Mouse (Mus musculus): ENCODE measurements at regions not wholly inside any gene's neighbourhood (a gene's known extent, or its start where the extent isn't known, plus 50 kb on each side); places are given as distances from the start of the nearest gene placed in this dataset.

DNA sequence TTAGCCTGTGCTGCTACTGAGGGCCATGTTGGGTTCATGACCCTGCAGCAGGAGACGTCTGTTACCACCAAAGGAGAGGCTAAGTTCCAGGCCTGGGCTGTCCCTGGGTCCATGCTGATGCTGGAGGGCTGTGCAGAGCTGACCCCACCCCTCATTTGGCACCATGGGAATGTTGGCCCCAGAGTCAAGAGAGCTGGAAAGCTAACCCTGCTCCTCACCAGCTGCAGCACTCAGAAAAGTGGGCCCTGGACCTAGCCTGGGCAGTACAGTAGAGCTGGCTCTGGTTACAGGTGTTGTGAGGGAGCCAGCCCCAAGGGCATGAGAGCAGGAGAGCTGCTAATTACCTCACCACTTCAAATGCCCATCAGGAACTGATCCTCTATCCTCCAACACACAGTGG, 500.9 kb upstream of the Nr5a2 start:
- intact Hi-C loops (cut with DNase I) = no loop called here

DNA sequence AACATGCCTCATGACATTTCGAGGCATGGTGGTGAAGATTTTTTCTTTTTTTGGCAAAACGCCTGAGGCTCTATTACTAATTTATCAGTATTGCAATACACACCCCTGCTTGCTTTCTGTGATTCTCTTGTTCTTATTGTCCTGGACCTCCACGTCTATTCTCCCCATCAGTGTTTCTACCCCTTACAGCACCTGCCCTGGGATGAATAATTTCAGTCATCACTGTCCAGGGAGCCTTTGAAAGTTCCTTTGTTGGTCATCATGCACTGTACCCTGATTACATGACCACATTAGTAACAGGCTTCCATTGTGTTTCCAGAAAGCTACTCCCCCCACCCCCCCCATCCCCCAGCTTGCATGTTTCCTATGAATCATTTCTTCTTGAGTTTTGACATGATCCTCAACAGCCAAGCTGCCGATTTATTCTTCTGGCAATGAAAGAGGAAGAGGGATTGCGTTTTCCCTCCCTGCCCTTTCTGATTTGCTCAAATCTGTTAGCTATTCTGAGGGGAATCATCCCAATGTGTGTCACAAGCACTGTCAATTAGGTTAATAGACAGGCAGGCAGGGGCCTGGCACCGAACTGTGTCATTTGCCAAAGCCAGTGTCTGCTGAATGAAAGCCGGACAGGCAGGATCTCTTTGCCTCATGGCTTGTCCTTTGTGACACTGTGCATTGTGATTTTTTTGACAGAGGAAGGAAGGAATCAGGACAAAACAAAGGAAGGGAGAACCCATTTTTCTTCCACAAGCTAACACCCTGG, 493.4 kb upstream of the Nr5a2 start:
- intact Hi-C loops (cut with DNase I) = no loop called here

DNA sequence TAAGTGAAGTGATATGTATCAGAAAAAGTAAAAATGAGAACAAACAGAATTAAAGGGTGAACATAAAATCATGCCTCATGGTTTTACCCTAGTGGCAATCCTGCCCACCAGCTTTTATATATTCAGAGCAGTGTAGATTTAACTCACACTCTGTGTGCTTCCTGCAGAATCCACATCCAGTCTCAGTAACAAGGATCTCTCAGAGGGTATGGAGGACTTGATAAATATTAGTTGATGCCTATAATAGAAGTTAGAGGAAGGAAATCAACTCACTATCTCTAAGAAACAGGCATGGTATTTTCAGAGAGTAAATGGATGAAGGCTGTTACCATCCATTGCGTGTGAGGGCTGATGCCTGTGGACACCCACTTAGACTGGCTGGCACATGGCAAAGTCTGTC, 492.5 kb upstream of the Nr5a2 start:
- intact Hi-C loops (cut with DNase I) = no loop called here

DNA sequence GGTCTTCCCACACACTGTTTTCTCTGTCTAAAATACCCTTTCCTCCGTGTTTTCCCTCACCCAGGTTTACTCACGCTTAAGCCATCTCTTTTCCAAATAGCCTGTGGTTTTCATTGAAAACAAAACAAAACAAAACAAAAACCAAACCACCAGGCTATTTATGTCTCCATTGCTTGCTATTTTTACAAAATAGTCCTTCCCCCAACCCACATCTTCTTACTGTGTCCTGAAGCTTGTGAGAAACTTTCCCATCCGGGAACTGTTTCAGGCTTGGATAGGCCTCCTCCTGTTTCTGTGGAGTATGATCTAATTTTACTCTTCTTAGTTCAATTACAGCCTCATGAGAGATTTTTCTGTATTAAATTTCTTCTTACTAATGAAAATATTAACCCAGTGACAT, 486.2 kb upstream of the Nr5a2 start:
- intact Hi-C loops (cut with DNase I) = no loop called here

DNA sequence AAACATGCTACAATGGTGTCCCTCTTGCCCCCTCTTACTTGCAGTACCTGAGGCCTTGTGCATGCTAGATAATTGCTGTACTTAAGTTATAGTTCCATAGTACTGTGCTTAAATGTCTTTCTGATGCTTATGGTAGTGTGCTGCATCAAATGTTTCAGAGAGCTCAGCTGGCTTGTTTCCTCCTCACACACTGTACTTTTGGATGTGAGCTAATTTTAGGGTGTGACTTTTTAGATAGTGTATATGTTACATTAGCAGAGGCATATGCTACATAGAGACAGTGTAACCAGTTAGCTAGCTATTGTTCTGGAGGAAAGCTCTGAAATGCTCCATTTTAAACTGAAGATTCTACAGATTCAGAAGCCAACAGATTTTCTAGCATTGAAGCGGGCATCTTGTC, 467.9 kb upstream of the Nr5a2 start:
- intact Hi-C loops (cut with DNase I) = no loop called here

DNA sequence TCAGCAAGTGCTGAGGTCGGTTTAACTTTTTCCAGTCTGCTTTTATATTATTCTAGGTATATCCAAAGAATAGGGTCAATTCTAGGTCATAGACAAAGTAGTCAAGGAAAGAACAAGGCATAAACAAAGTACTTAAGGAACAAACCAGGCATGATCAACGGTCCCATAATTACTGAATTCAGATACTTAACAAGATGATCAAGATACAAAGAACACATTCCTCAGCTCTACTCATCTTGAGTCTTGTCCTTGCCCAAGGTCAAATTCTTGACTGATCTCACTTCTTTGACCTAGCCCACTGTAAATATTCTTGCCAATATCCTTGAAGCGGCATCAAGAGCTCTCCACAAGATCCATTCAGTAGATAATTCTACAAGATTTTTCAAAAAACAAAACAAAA, 458.1 kb upstream of the Nr5a2 start:
- intact Hi-C loops (cut with DNase I) = no loop called here

DNA sequence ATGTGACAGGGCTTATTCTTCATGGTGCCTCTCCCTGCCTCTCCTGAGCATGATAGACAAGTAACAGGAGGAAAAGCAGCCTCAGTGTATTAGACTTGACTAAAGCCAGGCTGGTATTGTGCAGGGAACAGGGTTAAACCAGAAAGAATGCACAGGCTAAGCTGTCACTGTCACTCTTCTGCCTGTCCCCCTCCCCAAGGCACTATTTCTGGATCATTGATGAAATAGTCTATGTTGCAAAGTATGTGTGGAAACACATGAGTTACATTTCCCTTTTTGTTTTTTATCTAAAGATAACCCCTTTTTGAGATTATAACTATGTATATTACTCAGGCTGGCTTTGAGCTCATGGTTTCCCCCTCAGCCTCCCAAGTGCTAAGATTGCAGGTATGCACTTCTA, 436.5 kb upstream of the Nr5a2 start:
- intact Hi-C loops (cut with DNase I) = no loop called here

DNA sequence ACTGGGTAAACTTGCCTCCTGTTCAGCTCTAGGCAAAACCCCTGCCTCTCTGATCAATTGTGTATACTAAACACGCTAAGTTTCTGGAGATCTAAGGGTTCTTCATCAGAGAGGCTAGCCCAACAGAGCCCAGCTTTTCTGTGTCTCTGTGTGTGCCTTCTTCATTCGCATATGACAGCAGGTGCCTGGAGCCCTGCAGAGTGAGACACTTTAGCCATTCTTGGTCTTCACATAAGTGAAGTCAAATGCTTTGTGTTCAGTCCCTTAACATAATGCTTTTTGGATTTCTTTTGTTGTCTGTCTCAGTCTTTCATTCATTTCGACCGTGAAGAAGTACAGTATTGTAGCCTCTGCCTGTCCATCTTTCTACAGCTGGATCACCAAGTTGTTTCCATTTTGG, 427.3 kb upstream of the Nr5a2 start:
- intact Hi-C loops (cut with DNase I) = no loop called here

DNA sequence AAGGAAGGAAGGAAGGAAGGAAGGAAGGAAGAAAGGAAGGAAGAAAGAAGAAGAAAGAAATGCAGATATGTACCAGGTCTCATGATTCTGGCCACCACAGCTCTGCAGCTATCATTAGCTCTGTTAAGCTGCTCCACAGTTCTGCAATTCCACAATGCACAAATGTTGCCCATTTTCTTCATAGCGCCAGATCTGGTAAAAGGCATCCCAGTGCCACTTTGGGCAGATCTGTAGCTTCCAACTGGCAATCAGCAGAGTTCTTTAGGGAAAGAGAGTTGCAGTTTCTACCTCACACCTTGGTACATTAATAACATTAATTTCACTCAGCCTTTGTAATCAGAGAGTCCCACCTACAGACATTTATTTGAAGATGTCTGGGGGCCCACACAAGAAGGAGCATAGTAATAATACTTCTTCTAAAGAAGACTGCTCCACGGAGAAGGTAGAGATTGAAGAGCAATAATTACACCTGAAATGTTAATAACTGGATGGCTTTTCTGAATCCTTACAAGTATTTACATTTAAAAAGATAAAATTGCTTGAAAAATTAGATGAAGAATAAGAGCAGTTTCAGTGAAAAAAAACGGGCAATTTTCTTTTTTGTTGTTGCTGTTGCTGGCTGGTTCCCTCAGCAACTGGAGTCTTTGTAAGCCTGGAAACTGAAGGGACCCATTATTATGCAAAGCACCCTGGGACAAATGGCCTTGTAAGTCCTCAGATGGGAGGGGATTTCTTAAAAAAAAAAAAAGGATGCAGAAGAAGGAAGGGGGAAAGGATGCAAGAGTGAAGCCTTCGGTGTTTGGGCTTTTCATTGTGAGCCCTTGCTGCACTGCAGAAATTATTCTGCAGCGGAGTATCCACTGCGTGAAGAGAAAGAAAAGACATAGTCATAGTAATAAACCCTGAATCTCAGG, 418.1 kb upstream of the Nr5a2 start:
- intact Hi-C loops (cut with DNase I) = no loop called here

DNA sequence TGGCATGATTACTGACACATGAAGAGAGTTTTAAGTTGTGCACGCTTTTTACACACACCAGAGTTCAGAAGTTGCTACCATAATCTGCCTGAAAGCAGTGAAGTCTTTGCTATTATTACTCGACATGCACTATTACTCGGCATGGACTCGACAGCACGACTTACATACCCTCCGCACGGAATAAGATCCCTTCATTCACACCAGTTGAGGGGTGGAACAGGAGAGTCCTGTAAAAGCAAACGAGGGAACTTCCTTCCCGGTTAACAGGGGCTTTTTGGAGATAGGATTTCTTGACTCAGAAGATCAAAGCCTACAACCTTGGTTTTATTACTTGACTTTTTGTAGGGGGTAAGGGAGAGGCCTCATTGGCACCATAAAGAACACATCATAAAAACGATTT, 416.4 kb upstream of the Nr5a2 start:
- intact Hi-C loops (cut with DNase I) = no loop called here

DNA sequence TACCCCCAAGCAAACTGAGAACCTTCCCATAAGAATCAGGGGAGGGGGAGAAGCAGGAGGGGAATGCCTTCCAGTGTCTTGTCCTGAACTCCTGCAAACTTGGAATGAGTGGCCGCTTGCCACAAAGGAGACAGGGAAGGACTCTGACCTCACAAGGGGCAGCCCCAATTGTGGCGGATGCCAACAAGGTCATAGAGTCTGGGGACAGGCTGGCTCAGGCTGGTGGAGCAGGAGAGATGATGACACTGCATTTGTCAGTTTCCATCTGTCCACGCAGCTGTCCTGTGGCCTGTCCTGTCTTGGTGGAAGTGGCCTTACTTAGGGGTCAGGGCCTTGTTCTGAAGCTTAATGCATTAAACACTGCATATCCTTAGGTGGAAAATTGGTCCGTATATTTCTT, 414.4 kb upstream of the Nr5a2 start:
- intact Hi-C loops (cut with DNase I) = no loop called here

DNA sequence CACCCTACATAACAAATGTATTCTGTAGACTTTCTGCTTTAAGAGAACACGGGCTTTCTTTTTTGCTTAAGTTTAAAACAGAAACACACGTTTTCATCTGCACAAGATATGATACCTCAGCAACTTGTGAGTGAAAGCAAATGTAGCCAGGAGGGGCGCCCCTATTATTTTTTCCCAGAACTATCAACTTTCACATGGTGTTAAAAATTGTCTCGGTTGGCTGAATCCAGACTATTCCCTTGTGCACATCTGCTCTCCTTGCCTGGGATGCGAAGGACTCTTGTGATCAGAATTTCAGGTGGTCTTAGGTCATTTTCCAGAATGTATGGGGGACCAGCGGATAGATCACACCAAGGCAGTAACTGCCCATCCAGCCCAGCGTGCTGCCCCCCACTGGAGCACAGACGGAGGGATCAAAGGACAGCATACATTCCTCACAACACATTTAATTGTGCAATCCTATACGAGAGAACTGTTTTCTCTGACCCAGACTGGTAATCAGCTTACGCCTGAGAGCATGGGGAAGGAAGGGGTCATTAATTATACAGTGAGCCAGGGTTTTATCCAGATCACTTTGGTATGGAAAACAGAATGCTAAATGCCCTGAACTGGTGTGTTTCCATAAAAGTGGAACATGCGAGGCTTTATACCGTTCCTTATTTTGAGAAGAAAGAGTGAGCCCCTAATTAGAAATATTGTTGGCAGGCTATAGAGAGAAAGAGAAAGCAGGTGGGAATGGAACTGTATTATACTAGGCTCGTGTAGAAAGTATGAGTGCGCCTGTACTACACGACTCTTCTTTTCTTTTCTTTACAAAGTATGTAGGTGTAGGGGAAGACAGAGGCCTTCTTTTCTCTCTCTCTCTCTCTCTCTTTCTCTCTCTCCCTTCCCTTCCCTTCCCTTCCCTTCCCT, 413.5 kb upstream of the Nr5a2 start:
- intact Hi-C loops (cut with DNase I) = no loop called here

DNA sequence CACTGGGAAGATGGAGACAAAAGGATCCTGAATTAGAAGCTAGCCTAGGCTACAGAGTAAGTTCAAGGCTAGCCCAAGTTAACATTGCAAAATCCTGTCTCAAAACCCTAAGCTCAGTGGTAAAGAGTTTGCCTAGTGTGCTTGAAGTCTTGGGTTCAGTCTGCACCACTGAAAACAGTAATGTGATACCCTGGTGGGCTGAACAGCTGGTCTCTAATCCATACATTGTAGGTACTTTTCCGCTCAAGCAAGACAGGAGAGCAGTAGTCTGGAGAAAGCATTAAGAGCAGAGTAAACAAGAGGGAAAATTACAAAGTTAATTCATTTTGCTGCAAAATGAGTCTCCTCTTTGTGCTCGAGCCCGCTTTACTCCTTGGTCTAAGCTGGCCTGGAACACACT, 412.0 kb upstream of the Nr5a2 start:
- intact Hi-C loops (cut with DNase I) = no loop called here

DNA sequence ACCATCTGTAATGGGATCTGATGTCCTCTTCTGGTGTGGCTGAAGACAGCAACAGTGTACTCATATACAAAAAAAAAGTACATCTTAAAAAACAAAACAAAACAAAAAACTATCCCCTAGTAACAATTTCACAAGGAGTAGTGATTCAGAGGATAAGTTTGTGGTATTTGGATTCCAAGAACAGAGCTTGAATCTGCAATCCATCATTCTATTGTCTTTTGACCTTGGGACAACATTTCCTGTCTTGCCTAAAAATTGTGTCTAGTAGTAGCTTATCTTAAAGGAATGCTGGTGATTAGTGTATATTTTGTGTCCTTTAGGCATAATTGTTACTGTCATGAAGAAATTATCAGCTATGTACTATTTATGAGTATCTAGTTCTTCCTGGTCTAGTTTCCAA, 404.1 kb upstream of the Nr5a2 start:
- intact Hi-C loops (cut with DNase I) = no loop called here

DNA sequence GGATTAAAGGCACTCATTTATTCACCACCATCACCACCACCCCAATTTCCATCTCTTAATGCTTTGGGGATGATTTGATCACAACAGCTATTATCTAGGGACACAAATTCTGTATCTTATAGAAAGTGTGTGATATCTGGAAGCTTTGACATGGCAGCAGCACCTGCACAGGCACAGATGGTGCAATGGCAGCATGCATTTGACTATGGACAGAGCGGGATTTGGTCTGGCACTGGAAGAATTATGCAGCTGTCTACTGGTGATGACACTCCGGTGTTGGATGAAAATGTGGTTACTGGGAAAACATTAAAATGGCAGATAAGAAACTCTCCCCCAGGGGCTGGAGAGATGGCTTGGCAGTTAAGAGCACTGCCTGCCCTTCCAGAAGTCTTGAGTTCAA, 403.7 kb upstream of the Nr5a2 start:
- intact Hi-C loops (cut with DNase I) = no loop called here

DNA sequence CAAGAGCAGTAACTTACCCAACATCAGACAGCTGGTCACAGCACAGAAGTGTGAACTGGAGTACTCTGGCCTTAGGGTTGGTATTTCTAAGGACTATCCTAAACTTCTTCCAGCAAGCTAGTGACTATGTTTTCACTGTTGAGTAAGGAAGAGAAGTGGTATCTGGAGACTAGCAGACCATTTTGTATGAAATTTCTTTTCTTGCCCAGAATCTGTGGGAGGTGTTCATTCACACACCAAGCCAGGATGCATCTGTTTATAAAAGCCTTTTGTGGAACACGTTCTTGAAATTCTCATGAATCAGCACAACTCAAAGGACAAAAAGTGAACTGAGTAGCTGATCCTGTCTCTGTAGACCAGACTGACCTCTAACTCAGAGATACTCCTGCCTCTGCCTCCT, 403.3 kb upstream of the Nr5a2 start:
- intact Hi-C loops (cut with DNase I) = no loop called here

DNA sequence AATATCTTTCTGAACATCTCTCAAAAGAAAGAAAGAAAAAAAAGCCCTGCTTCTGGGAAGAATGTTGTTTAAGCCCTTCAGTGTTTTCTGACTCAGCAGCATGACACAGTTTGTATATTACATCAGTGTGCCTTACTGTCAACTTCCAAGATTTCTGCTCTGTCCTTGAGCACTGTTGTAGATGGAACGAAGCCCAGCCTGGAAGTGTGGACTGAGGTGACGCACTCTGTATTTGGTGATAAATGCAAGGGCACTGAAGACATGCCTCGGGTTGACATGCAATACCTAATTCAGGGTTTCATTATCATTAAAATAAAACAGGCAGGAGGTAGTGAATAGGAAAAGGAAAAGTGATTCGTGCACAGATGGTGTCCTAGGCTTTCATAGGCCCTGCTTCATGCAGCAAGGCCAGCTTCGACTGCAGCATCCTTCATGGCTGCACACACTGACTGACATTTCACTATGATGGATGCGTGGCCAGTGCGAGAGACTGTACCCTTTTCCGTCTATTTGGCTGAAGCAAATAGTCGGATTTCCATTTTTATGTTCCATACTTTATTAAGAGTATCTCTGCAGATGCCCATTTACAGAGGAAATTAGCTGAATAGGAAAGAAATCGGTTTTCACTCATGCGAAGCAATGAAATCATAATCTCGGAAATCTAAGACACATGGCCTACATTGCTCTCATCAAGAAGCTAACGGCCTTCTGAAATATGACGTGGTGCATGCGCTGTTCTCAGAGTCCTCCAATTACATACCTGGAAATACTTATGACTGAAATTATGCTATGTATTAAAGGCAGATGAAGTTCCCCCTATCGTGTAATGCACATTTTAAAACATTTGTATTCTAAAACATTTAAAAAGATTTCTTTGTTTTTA, 400.7 kb upstream of the Nr5a2 start:
- intact Hi-C loops (cut with DNase I) = no loop called here

DNA sequence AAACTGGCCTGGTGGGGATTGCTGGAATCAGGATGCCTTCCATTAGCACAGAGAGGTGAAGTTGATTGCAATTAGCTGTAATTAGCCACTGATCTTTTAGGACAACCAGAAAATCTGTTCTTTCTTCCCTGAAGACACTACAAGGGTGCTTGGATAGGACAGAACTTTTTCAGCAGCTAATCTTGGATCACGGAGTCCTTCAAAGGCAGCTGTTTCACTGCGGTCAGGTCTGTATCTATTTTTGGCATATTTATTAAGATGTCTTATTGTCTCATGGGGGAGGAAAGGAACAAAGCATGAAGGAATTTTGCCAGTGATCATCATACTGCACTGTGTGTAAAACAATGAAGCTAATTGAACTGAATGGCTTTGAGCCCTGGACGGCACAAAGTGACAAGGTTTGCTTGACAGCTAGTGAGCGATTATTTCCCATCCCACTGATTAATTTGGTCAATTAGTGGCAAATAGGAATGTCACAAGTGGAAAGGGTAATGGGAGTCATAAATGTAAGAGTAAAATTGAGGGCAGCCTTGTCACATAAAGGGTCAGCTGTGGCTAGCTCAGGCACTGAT, 395.8 kb upstream of the Nr5a2 start:
- intact Hi-C loops (cut with DNase I) = no loop called here

DNA sequence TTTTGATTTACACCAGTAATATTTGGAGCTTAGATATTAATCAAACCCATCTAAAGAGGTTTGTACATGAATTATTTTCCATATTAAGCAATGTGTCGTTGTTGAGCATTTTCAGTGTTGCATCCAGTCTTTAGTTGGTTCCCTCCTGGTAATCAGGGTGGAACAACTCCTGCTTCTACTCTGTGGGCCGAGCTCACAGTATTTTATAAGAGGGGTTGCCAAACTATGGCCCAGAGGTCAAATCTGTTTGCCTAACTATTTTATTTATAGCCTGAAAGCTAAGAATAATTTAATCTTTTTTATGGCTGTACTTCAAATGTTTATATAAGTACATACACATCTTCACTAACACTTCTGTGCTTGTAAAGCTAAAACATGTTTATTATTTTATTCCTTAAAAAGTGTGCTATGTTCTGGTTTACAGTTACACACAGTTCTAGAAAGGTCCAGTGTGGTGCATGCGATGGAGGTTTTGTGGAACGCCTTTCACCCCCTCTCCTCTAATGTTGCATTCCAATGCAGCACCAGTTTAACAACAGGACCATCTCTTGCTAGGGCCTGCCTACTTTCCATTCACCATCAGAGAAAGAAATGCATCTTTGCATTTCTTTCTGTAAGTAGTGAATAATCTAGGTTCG, 392.3 kb upstream of the Nr5a2 start:
- intact Hi-C loops (cut with DNase I) = no loop called here

DNA sequence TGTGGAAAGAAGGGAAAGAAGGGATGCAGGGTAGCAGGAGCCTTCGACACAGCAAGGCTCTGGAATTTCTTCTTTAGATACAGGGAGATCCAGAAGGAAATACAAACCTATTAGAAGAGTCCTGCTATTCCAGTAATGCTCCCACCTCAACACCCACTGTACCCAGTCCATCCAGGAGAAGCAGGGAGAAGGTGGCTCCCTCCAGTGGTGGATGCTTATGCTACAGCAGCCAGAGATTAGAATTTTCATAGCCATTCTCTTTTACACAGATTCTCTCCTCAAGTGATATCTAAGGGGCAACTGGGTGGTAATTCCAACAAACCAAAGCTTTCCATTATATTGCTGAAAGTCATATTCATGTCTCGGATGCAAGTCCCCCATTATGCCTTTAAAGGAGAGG, 373.9 kb upstream of the Nr5a2 start:
- intact Hi-C loops (cut with DNase I) = no loop called here
